8 mouse cellular contexts compared by ENCODE assay signal in the genomic region with DNA sequence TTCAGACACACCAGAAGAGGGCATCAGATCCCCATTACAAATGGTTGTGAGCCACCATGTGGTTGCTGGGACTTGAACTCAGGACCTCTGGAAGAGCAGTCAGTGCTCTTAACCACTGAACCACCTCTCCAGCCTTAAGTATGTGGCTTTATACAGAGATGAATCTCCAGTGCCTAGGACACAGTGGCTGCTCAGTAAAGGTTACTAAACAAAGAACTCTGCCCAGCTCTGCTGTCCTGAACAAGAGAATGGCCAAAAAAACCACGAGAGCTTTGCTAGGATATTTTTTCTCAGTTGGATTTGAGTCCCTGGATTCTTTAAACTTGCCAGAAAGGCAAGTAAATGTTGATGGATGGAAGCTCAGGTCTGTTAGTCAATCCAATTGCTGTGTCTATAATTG. TPM values are rescaled to one million over a fixed set of nuclear protein-coding genes. Genes with fewer than 3 reads are reported as not detected.
DNase-seq lines count a peak whose midpoint lies in the region; ATAC-seq and TF ChIP-seq lines count a peak whose summit lies in the region.
"Not testable (repeated sequence)": the region's sequence is repeated elsewhere in the genome, so short reads cannot be mapped to it uniquely, and the experiment has no call there.
"Had no signal": no experiment of that assay in that cellular context is flagged by ENCODE, and none has a peak within 500 bp of the region (broad histone marks: within the 10 kb centered on the region; RNA-seq: fewer than 3 reads in every experiment).

No protein-coding gene starts in this region.

- 62% methylated on average over 1 of the region's 1 CpGs for WGBS in embryonic facial prominence, embryonic 10.5 days
- 69% methylated on average over 1 of the region's 1 CpGs for WGBS in forebrain, embryonic 14.5 days
- WGBS in hindbrain, embryonic 11.5 days = 71% methylated on average over 1 of the region's 1 CpGs
- 63% methylated on average over 1 of the region's 1 CpGs for WGBS in intestine, postnatal 0 days
- WGBS in limb, embryonic 14.5 days = 81% methylated on average over 1 of the region's 1 CpGs
- 50% methylated on average over 1 of the region's 1 CpGs for WGBS in lung, embryonic 16.5 days
- 73% methylated on average over 1 of the region's 1 CpGs for WGBS in neural tube, embryonic 11.5 days

- H3K9ac ChIP-seq in forebrain, embryonic 14.5 days (ENCODE audit: low read length); hindbrain, embryonic 11.5 days (ENCODE audit: low read depth, low read length); intestine, postnatal 0 days (ENCODE audit: low read depth, low read length); limb, embryonic 14.5 days (ENCODE audit: low read depth, low read length, severe bottlenecking); neural tube, embryonic 11.5 days (ENCODE audit: low read length): not testable (repeated sequence)
- peak overlapping the region; percentile 81; the same call in 1 of the 2 replicates for H3K9ac ChIP-seq in lung, embryonic 16.5 days (ENCODE audit: low read length)

- H3K27ac ChIP-seq in embryonic facial prominence, embryonic 10.5 days (replicated peaks); forebrain, embryonic 14.5 days (ENCODE audit: low read depth, low read length); hindbrain, embryonic 11.5 days (ENCODE audit: low read depth, low read length); intestine, postnatal 0 days (ENCODE audit: low read depth, low read length); limb, embryonic 14.5 days (replicated peaks; ENCODE audit: low read depth, low read length); lung, embryonic 16.5 days (ENCODE audit: low read length); neural tube, embryonic 11.5 days (ENCODE audit: low read depth, low read length): not testable (repeated sequence)

- peaks cover 31% of the 10 kb centered on the region for H3K36me3 ChIP-seq in embryonic facial prominence, embryonic 10.5 days (replicated peaks)
- H3K36me3 ChIP-seq in forebrain, embryonic 14.5 days (ENCODE audit: control insufficient read depth, insufficient read depth, low read length) = peaks cover 22% of the 10 kb centered on the region
- not testable (repeated sequence) for H3K36me3 ChIP-seq in hindbrain, embryonic 11.5 days (ENCODE audit: control insufficient read depth, insufficient read depth, low read length); neural tube, embryonic 11.5 days (ENCODE audit: control insufficient read depth, insufficient read depth, low read length)
- H3K36me3 ChIP-seq in intestine, postnatal 0 days (ENCODE audit: control insufficient read depth, insufficient read depth) = peaks cover 15% of the 10 kb centered on the region
- H3K36me3 ChIP-seq in limb, embryonic 14.5 days (ENCODE audit: control insufficient read depth, insufficient read depth, low read length) = peaks cover 22% of the 10 kb centered on the region
- H3K36me3 ChIP-seq in lung, embryonic 16.5 days (ENCODE audit: control insufficient read depth, insufficient read depth, low read length) = peaks cover 13% of the 10 kb centered on the region

- not testable (repeated sequence) for H3K27me3 ChIP-seq in embryonic facial prominence, embryonic 10.5 days (replicated peaks; ENCODE audit: low read depth, poor library complexity, severe bottlenecking); forebrain, embryonic 14.5 days (replicated peaks; ENCODE audit: control insufficient read depth, insufficient read depth, low read length); hindbrain, embryonic 11.5 days (ENCODE audit: control insufficient read depth, insufficient read depth, low read length); intestine, postnatal 0 days (replicated peaks; ENCODE audit: control insufficient read depth, insufficient read depth, low read length); limb, embryonic 14.5 days (ENCODE audit: control insufficient read depth, insufficient read depth, low read length); lung, embryonic 16.5 days (ENCODE audit: control insufficient read depth, insufficient read depth, low read depth, low read length); neural tube, embryonic 11.5 days (ENCODE audit: control insufficient read depth, insufficient read depth, low read length)

- TF ChIP-seq CTCF in intestine, postnatal 0 days (IDR thresholded peaks at IDR 0.05; ENCODE audit: low read depth) = peak; percentile 5; the same call in 1 of the 2 replicates

- H3K4me3 ChIP-seq in embryonic facial prominence, embryonic 10.5 days = peak overlapping the region; percentile 79
- not testable (repeated sequence) for H3K4me3 ChIP-seq in forebrain, embryonic 14.5 days (ENCODE audit: low read depth, low read length); hindbrain, embryonic 11.5 days (ENCODE audit: low read depth, low read length); intestine, postnatal 0 days (ENCODE audit: low read depth, low read length); limb, embryonic 14.5 days (replicated peaks; ENCODE audit: low read length); neural tube, embryonic 11.5 days (ENCODE audit: low read depth, low read length)
- H3K4me3 ChIP-seq in lung, embryonic 16.5 days (ENCODE audit: low read length) = peak overlapping the region; percentile 93

- not testable (repeated sequence) for TF ChIP-seq POLR2A in limb, embryonic 14.5 days (IDR thresholded peaks at IDR 0.05; ENCODE audit: borderline replicate concordance, extremely low read depth, insufficient read depth, insufficient read length)

- DNase-seq in embryonic facial prominence, embryonic 10.5 days (ENCODE audit: low spot score); forebrain, embryonic 14.5 days (ENCODE audit: low spot score); hindbrain, embryonic 11.5 days (ENCODE audit: low spot score); limb, embryonic 14.5 days (ENCODE audit: low spot score); neural tube, embryonic 11.5 days (ENCODE audit: low spot score): not testable (repeated sequence)

- H3K9me3 ChIP-seq in embryonic facial prominence, embryonic 10.5 days; forebrain, embryonic 14.5 days (replicated peaks; ENCODE audit: control insufficient read depth, low read length); hindbrain, embryonic 11.5 days (ENCODE audit: control insufficient read depth, low read length); intestine, postnatal 0 days (ENCODE audit: control insufficient read depth); limb, embryonic 14.5 days (ENCODE audit: control insufficient read depth, low read length); lung, embryonic 16.5 days (ENCODE audit: control insufficient read depth, low read length); neural tube, embryonic 11.5 days (ENCODE audit: control insufficient read depth, low read length): not testable (repeated sequence)

- peaks cover 32% of the 10 kb centered on the region for H3K4me1 ChIP-seq in embryonic facial prominence, embryonic 10.5 days
- peaks cover 20% of the 10 kb centered on the region for H3K4me1 ChIP-seq in forebrain, embryonic 14.5 days (ENCODE audit: control insufficient read depth, insufficient read depth, low read length)
- H3K4me1 ChIP-seq in hindbrain, embryonic 11.5 days (replicated peaks; ENCODE audit: control insufficient read depth, insufficient read depth, low read length); intestine, postnatal 0 days (replicated peaks; ENCODE audit: control insufficient read depth, insufficient read depth, low read length): not testable (repeated sequence)
- peaks cover 25% of the 10 kb centered on the region for H3K4me1 ChIP-seq in limb, embryonic 14.5 days (ENCODE audit: control insufficient read depth, insufficient read depth, low read length)
- H3K4me1 ChIP-seq in lung, embryonic 16.5 days (replicated peaks; ENCODE audit: control insufficient read depth, insufficient read depth, low read length) = peaks cover 22% of the 10 kb centered on the region
- peaks cover 18% of the 10 kb centered on the region for H3K4me1 ChIP-seq in neural tube, embryonic 11.5 days (ENCODE audit: control insufficient read depth, insufficient read depth, low read length)

- H3K4me2 ChIP-seq in forebrain, embryonic 14.5 days (ENCODE audit: low read length) = peak overlapping the region; percentile 86
- peak overlapping the region; percentile 91; the same call in 1 of the 2 replicates for H3K4me2 ChIP-seq in hindbrain, embryonic 11.5 days (replicated peaks; ENCODE audit: low read depth, low read length)
- H3K4me2 ChIP-seq in intestine, postnatal 0 days (replicated peaks; ENCODE audit: low read depth) = peak overlapping the region; percentile 99
- H3K4me2 ChIP-seq in limb, embryonic 14.5 days (replicated peaks; ENCODE audit: low read depth, low read length, severe bottlenecking) = peak overlapping the region; percentile 96
- peak overlapping the region; percentile 95 for H3K4me2 ChIP-seq in lung, embryonic 16.5 days (ENCODE audit: low read depth, low read length)
- peak overlapping the region; percentile 84; the same call in 1 of the 2 replicates for H3K4me2 ChIP-seq in neural tube, embryonic 11.5 days (ENCODE audit: low read depth)

- not testable (repeated sequence) for ATAC-seq in forebrain, embryonic 14.5 days; hindbrain, embryonic 11.5 days (ENCODE audit: low FRiP score); intestine, postnatal 0 days; limb, embryonic 14.5 days (ENCODE audit: low FRiP score, low read depth); lung, embryonic 16.5 days (ENCODE audit: low read depth); neural tube, embryonic 11.5 days (ENCODE audit: insufficient read depth, low FRiP score, low TSS enrichment)

RNA-seq across cellular contexts. Expression of gene Cct7, which starts 1.2 kb away (rescaled TPM):
- polyA plus RNA-seq in embryonic facial prominence, embryonic 10.5 days (2016; fragmentation: Nextera tagmentation; extraction: Ambion mirVana) = 784 and 818 TPM in 2 replicates
- polyA plus RNA-seq in forebrain, embryonic 14.5 days (2014; fragmentation: Nextera tagmentation; extraction: Ambion mirVana) = 727 and 759 TPM in 2 replicates
- polyA plus RNA-seq in hindbrain, embryonic 11.5 days (2014; fragmentation: Nextera tagmentation; extraction: Ambion mirVana) = 644 and 685 TPM in 2 replicates
- 152 and 159 TPM in 2 replicates for polyA plus RNA-seq in intestine, postnatal 0 days (2015; fragmentation: Nextera tagmentation; extraction: Ambion mirVana)
- 203 and 247 TPM in 2 replicates for polyA plus RNA-seq in limb, embryonic 14.5 days (2012; rRNA removed)
- polyA plus RNA-seq in limb, embryonic 14.5 days (2014; fragmentation: Nextera tagmentation; extraction: Ambion mirVana) = 416 and 417 TPM in 2 replicates
- polyA plus RNA-seq in lung, embryonic 16.5 days (2015; fragmentation: Nextera tagmentation; extraction: Ambion mirVana) = 446 and 448 TPM in 2 replicates
- polyA plus RNA-seq in neural tube, embryonic 11.5 days (2014; fragmentation: Nextera tagmentation; extraction: Ambion mirVana) = 712 and 739 TPM in 2 replicates

RNA-seq across cellular contexts. Expression of gene Pradc1, which starts 1.6 kb away (rescaled TPM):
- polyA plus RNA-seq in embryonic facial prominence, embryonic 10.5 days (2016; fragmentation: Nextera tagmentation; extraction: Ambion mirVana) = 29.1 and 30.4 TPM in 2 replicates
- polyA plus RNA-seq in forebrain, embryonic 14.5 days (2014; fragmentation: Nextera tagmentation; extraction: Ambion mirVana) = 22.4 and 25.2 TPM in 2 replicates
- polyA plus RNA-seq in hindbrain, embryonic 11.5 days (2014; fragmentation: Nextera tagmentation; extraction: Ambion mirVana) = 25.5 and 28.1 TPM in 2 replicates
- polyA plus RNA-seq in intestine, postnatal 0 days (2015; fragmentation: Nextera tagmentation; extraction: Ambion mirVana) = 23.2 and 23.7 TPM in 2 replicates
- 27.6 and 30.0 TPM in 2 replicates for polyA plus RNA-seq in limb, embryonic 14.5 days (2012; rRNA removed)
- polyA plus RNA-seq in limb, embryonic 14.5 days (2014; fragmentation: Nextera tagmentation; extraction: Ambion mirVana) = 26.8 and 29.6 TPM in 2 replicates
- 47.4 and 48.2 TPM in 2 replicates for polyA plus RNA-seq in lung, embryonic 16.5 days (2015; fragmentation: Nextera tagmentation; extraction: Ambion mirVana)
- polyA plus RNA-seq in neural tube, embryonic 11.5 days (2014; fragmentation: Nextera tagmentation; extraction: Ambion mirVana) = 26.8 and 28.0 TPM in 2 replicates

RNA-seq across cellular contexts. Expression of gene Smyd5, which starts 18.4 kb away (rescaled TPM):
- 87.6 and 91.0 TPM in 2 replicates for polyA plus RNA-seq in embryonic facial prominence, embryonic 10.5 days (2016; fragmentation: Nextera tagmentation; extraction: Ambion mirVana)
- 37.2 and 41.3 TPM in 2 replicates for polyA plus RNA-seq in forebrain, embryonic 14.5 days (2014; fragmentation: Nextera tagmentation; extraction: Ambion mirVana)
- 52.4 and 53.1 TPM in 2 replicates for polyA plus RNA-seq in hindbrain, embryonic 11.5 days (2014; fragmentation: Nextera tagmentation; extraction: Ambion mirVana)
- polyA plus RNA-seq in intestine, postnatal 0 days (2015; fragmentation: Nextera tagmentation; extraction: Ambion mirVana) = 10.1 and 10.9 TPM in 2 replicates
- polyA plus RNA-seq in limb, embryonic 14.5 days (2012; rRNA removed) = 69.5 and 76.0 TPM in 2 replicates
- 40.2 and 45.4 TPM in 2 replicates for polyA plus RNA-seq in limb, embryonic 14.5 days (2014; fragmentation: Nextera tagmentation; extraction: Ambion mirVana)
- polyA plus RNA-seq in lung, embryonic 16.5 days (2015; fragmentation: Nextera tagmentation; extraction: Ambion mirVana) = 53.4 and 55.2 TPM in 2 replicates
- polyA plus RNA-seq in neural tube, embryonic 11.5 days (2014; fragmentation: Nextera tagmentation; extraction: Ambion mirVana) = 52.8 and 56.9 TPM in 2 replicates

RNA-seq across cellular contexts. Expression of gene Noto, which starts 26.5 kb away (rescaled TPM):
- not detected in 2 replicates for polyA plus RNA-seq in embryonic facial prominence, embryonic 10.5 days (2016; fragmentation: Nextera tagmentation; extraction: Ambion mirVana)
- polyA plus RNA-seq in forebrain, embryonic 14.5 days (2014; fragmentation: Nextera tagmentation; extraction: Ambion mirVana) = not detected in 2 replicates
- polyA plus RNA-seq in hindbrain, embryonic 11.5 days (2014; fragmentation: Nextera tagmentation; extraction: Ambion mirVana) = not detected in 2 replicates
- not detected in 2 replicates for polyA plus RNA-seq in intestine, postnatal 0 days (2015; fragmentation: Nextera tagmentation; extraction: Ambion mirVana)
- polyA plus RNA-seq in limb, embryonic 14.5 days (2012; rRNA removed) = not detected in 2 replicates
- polyA plus RNA-seq in limb, embryonic 14.5 days (2014; fragmentation: Nextera tagmentation; extraction: Ambion mirVana) = not detected in 2 replicates
- polyA plus RNA-seq in lung, embryonic 16.5 days (2015; fragmentation: Nextera tagmentation; extraction: Ambion mirVana) = 0.80 and 0.94 TPM in 2 replicates
- not detected in 2 replicates for polyA plus RNA-seq in neural tube, embryonic 11.5 days (2014; fragmentation: Nextera tagmentation; extraction: Ambion mirVana)
- polyA plus RNA-seq: gonadal fat pad, adult 2 months had no signal

RNA-seq across cellular contexts. Expression of gene Fbxo41, which starts 52.7 kb away (rescaled TPM):
- 0.30 and 0.46 TPM in 2 replicates for polyA plus RNA-seq in embryonic facial prominence, embryonic 10.5 days (2016; fragmentation: Nextera tagmentation; extraction: Ambion mirVana)
- polyA plus RNA-seq in forebrain, embryonic 14.5 days (2014; fragmentation: Nextera tagmentation; extraction: Ambion mirVana) = 4.7 and 5.4 TPM in 2 replicates
- 0.89 and 0.93 TPM in 2 replicates for polyA plus RNA-seq in hindbrain, embryonic 11.5 days (2014; fragmentation: Nextera tagmentation; extraction: Ambion mirVana)
- 0.09 and 0.10 TPM in 2 replicates for polyA plus RNA-seq in intestine, postnatal 0 days (2015; fragmentation: Nextera tagmentation; extraction: Ambion mirVana)
- polyA plus RNA-seq in limb, embryonic 14.5 days (2012; rRNA removed) = 1.7 and 2.5 TPM in 2 replicates
- 0.45 and 0.48 TPM in 2 replicates for polyA plus RNA-seq in limb, embryonic 14.5 days (2014; fragmentation: Nextera tagmentation; extraction: Ambion mirVana)
- polyA plus RNA-seq in lung, embryonic 16.5 days (2015; fragmentation: Nextera tagmentation; extraction: Ambion mirVana) = 0.08 and 0.11 TPM in 2 replicates
- 0.78 and 1.1 TPM in 2 replicates for polyA plus RNA-seq in neural tube, embryonic 11.5 days (2014; fragmentation: Nextera tagmentation; extraction: Ambion mirVana)
